Mouse (Mus musculus) right cerebral cortex, postnatal 25 days (tissue): ENCODE measurements around the gene Tomm20.
"Not testable (repeated sequence)": the region's sequence is repeated elsewhere in the genome, so short reads cannot be mapped to it uniquely, and the experiment has no call there.

ENCODE experiments used
- DNase-seq: peaks from one replicate; pipeline ENCODE4 v3.0.0; 2022

The Tomm20 gene

DNA sequence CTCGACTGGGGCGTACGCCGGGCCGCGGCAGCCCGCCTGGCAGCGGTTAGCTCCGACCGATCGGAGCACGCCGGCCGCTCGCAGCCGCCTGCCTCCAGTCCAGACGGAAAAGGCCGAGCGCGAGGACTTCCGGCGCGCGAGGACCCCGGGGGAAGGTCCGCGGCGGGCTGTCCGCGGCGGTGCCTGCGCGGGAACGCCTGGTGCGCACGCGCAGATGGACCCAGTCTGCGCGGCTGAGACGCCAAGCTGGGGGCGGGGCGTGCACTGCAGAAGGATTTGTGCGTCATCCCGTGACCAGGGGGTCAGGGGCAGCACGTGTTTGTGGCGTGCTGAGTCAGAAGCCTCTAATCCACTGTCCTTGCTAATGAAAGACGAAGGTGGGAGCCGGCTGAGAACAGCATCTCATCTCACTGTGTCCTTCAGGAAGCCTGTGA is at the start of gene Tomm20:
TSS of gene Tomm20 (minus strand) at position 115 of the 434 bp plus-strand sequence.
- peak; percentile 98 for DNase-seq

DNA sequence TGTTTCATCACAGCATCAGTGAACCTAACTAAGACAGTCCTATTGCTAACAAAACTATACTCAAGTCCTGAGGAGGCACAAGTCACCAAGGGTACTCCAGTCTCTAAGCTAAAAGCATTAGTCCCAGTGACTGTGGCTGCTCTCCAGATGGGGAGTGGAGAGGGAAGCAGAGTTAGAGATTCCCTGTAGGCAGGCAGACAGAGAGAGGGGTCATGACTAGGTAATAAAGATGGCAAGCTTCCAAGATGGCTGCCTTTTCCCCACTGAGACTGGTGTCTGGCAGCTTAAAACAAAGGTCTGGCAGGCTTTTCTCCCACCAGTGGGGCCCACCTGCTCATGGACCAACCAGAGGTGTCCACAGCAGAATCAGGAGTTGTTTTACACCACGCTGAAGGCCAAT is 48.9 kb upstream of the Tomm20 start:
- DNase-seq, result no peak

DNA sequence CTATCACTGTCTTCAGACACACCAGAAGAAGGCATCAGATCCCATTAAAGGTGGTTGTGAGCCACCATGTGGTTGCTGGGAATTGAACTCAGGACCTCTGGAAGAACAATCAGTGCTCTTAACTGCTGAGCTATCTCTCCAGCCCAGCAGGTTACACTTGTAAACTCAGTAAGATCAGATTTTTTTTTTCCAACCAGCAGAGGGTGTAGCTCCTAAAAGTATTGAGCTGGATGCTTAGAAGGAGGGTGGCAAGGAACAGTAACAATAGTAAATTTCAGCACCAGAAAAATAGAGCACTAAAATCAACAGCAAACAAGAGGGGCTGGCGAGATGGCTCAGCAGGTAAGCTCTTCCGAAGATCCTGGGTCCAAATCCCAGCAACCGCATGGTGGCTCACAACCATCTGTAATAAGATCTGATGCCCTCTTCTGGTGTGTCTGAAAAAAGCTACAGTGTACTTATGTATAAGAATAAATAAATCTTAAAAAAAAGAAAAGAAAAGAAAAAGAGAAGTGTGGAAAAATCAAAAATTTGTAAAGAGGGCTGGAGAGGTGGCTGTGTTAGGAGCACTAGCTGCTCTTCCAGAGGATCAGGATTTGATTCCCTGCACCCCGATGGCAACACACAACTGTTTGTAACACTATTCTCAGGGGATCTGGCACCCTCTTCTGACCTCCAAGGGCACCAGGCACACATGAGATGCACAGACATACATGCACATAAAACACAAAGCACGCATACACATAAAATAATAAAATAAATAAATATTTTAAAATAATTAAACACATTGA is 43.9 kb upstream of the Tomm20 start:
- no peak for DNase-seq

DNA sequence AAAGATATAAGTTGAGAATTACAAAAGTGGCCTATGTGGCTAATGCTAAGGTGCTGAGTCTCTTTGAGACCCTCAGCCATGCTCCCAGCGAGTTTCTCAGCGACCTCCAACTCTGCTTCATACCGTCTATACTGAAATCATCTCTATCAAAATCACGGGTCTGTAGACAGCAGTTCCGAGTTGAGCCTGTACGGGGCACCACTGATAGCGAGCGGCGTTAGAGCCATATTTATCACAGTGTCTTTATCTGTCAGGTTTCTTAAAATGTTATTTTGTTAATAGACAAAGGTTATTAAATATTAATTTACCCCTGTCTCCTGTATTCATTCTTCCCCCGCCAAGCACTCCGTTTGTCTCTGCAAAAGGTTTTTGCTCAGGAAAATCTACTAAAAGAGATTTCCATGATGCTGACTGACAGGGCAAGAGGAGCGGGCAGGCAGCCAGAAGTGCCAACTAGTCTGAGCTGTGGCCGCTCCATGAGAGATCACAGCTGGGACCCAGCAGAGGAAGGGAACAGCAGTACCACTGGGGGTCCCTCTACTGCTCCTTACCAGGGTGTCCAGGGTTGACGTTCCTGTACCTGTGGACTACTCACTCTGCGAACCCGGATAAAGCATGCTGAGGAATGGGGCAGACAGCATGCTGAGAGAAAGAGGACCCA is 42.8 kb upstream of the Tomm20 start:
- no peak for DNase-seq

DNA sequence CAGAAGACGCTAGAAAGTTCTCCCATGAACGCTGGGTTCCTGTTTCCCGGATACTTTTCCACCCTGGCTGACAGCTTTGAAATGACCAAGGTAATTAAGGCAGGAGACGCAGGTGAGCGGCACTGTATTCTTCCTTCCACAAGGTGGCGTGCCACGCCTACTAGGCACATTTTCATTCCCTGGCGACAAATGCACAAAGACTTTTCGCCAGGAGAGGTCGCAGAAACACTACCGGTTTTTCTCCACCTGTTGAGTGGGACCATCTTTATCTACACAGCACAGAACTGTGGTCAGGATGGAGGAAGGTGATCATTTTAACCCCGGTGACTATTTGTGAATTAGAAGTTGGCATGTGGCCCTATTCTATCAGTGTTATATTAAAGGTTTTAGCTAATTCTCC is 40.9 kb upstream of the Tomm20 start:
- DNase-seq, result peak; percentile 67

DNA sequence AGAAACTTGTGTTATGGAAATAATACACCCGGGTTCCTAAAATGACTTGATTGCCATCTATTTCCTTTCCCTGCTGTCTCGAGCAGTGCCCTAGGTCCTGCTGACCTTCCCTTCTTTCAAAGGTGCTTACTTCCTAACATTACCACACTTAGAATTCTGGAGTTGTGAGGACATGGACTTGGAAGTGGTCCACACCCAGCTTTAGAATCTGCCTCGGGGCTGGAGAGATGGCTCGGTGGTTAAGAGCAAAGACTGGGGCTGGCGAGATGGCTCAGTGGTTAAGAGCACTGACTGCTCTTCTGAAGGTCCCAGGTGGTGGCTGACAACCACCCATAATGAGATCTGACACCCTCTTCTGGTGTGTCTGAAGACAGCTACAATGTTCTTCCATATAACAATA is 34.4 kb upstream of the Tomm20 start:
- DNase-seq, result no peak

DNA sequence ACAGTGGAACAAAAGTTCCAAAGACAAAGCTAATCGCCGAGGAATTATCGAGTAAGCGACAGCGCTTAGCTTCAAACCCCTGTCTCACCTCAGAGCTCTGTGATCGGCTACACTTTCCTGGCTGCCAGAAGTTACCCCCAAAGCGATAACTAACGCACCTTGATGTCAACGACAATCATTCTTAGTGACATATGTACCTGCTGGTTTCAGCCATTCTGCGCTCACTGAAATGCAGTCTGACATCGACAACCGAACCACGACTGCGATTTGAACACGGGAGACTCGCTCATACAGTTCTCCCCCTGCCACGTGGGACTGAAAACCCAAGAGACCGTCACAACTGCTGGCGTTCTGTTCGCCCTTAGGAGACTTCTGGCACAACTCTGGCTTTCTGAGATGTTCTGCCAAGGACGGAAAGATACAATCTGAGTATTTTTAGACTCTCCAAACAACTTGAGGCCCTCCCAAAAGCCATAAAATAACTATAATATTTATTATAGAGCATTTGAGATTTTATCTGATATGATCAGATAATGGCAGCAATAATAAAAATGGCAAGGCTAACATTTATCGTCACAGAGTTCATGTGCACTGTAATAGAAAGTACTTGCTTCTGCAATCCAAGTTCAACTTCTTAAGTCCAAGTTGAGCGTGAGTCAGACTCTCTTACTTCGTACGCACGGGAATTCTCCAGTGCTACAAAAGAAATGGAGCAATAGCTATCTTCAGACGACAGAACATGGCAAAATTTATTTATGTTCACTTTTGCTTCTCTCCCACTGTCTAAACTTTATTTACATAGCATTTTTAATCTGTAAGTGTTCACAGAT is 33.7 kb upstream of the Tomm20 start:
- no peak for DNase-seq

DNA sequence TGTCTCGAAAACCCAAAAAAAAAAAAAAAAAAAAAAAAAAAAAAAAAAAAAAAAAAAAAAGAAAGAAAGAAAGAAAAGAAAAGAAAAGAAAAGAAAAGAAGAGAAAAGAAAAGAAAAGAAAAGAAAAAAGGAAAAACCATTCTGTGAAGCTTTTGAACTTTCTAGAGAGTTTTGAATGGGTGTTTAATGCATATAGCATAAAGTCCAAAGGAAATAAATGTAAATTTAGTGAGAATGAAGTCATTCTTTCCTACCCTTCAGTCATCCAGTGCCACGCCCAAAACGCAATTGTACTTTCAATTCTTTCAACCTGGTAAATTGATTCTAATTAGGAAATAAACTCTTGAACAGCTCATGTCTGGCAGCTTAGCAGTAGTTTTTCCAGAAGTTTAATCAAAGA is 32.9 kb upstream of the Tomm20 start:
- DNase-seq, result not testable (repeated sequence)

DNA sequence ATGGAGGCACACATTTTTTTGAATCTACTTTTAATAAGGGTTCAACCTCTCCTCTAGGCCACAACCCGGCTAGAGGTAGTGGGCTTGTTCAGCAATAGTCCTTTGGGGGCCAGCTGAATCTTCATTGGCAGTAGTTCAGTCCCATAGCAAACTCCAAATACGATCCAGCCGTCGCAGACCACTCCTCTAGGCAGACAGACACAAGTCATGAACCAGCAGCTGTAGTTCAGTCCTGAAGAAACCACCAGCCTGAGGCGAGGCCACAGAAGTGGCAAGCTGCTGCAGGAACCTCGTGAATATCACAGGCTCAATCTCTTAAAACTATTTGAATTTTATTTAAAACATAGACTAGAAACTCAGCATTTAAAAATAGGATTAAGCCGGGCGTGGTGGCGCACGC is 32.4 kb upstream of the Tomm20 start:
- DNase-seq, result no peak

DNA sequence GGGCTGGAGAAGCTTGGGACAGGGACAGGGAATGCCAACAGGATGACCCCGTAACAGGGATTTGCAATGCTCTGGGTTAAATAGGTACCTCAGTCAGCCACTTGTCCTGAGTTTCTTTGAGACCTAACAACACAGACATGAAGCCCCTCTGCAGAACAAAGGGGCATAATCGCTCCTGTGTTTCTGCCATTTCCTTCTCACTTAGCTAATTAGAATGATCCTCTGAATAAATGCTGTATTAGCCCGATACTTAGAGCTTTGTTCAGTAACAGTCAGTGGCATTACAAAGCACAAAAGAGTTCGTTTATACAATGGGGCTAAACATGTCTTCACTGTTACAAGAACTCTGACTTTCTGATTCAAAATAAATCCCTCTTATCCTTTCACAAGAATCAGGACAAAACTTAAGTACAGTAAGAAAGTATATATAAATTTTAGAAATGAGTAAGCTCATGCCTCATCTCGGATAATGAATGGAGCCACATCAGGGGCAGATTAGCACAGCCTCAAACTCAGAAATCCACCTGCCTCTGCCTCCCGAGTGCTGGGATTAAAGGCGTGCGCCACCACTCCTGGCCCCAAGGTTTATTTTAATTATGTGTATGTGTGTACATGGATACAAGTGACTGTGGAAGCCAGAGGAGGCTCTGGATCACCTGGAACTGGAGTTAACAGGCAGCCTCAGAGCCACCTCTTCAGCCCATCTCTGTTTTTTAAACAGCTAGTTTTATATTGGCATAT is 31.1 kb upstream of the Tomm20 start:
- DNase-seq, result no peak

DNA sequence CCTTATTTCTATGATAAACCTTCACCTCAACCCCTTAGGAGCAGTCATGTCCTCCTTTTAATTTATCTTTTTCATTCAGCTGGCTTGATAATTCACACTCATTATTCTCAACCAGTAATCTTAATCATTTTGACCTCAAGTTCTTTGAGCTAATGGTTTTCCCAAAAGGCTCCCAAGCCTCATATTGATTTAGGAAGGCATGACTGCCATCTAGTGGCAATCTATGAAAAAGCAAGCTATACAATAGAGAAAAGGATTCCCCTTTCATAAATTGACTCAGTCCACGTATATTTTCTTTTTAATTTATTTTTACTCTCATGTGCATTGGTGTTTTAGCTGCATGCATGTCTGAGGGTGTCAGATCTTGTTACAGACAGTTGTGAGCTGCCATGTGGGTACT is 30.1 kb upstream of the Tomm20 start:
- no peak for DNase-seq

DNA sequence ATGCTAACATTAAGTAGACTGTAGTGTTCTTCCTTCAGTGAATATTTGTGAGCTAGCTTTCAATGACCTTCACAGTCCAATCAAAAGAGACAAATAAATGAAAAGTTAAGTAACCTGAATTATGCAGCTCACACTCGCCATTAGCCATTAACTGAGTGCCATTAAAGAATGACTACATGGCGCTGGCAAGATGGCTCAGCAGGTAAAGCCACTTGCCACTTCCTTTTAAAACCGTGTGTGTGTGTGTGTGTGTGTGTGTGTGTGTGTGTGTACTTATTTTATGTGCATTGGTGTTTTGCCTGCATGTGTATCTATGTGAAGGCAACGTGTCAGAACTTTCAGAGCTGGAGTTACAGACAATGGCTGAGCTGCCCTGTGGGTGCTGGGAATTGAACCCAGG is 28.9 kb upstream of the Tomm20 start:
- no peak for DNase-seq

DNA sequence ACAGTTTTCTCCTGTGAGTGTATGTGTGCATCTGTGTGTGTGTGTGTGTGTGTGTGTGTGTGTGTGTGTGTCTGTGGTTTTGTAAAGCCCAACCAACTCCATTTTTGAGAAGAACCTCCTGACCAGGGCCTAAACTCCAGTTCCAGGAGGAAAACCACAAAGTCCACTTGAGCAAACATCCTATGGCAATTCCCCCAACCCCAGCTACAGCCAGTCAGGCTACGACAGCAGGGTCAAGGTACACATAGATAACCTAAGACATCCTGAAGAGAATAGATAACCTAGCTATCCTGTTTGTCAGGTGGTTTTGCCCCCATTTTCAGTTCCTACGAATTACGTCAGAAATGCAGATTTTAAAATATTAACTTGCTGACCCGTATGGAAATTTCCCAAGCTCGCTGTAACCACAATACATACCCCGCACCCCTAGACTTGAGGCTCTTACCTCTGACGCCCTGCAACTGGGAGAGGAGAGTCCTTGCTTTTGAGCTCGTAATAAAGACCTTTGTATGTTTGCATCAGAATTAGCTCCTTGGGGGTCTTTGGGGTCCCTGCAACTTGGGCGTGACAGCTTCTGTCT is 28.1 kb upstream of the Tomm20 start:
- no peak for DNase-seq

DNA sequence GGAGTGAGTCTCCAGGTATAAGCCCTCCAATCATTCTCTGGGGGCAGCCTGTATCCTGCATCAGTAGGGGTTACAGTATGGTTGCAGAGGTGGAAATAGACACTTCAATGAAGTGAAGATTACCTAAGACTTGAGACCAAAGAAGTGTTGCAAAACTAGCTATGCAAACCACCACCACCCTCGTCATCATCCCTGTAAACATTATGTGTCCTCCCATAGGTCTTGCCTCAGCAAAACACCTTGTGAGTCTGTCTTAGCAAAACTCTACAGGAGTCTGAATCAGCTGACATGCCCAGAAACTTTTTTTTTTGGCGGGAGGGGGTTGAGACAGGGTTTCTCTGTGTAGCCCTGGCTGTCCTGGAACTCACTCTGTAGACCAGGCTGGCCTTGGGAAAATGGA is 27.0 kb upstream of the Tomm20 start:
- DNase-seq, result no peak

DNA sequence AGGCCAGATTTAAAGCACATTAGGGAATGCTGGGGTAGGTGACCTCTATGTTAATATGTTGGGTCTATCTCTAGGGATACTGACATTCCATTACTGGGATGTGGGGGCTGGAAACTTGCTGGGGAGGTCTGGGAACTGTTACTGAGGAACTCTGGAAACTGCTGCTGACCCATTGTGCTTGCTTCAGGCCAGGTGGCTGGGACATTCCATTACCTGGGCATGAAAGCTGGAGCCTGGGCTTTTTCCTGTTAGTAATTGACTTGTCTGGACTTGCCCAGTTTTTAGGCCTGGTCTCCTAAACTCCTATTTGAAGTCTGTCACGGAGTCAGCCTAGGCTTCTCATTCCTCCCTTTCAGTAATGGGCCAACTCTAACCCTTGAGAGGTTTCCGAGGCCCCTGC is 26.5 kb upstream of the Tomm20 start:
- no peak for DNase-seq

DNA sequence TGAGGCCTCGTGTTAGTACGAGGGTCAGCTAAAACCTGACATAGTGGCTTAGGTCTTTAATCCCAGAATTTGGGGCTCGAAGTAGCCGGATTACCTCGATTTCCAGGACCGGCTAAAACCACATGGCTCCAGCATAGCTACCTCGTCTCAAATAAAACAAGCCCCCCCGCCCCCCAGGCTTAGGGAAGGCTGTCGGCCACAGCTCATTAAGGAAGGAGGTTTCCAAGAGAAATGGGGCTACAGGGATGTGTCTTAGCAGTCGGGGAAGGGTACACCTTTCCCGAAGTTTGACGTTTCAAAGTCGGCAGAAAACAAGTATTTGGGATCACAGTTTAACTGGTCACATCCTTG is 25.6 kb upstream of the Tomm20 start:
- no peak for DNase-seq

DNA sequence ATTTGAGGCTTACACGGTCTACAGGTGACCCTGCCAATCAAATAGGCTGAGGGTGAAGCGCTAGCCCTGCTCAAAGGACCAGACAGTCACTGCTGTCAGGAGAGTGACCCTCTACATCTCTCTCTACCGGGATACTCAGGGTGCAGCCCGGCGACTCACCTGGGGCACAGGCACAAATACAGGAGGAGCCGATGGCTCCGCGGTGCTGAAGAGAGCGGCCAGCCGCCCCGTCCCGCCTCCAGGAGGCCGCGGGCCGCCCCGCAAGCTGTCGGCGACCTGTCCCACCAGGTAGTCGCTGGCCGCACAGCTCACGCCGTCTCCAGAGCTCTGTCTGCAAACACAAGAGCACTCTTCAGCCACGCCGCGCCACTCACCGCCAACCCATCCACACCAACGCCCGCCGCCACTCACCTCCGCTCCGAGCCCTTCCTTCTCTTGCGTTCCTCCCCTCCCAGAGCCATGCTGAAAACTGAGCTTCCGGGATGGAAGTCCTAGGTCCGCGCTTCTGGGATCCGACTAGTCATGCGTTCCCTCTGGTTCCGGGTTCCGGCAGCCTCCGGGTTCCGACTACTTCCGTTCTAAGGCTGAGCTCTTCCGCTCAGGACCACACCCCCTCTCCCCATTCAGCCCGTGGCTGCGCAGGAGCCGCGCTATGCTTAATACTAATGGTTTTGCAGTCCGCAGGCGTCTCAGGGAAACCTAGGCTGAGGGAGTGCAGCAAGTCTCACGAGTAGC is 25.1 kb upstream of the Tomm20 start, which contains the start of gene Rbm34:
TSS of gene Rbm34 (minus strand) at position 493 of the 735 bp plus-strand sequence.
- peak; percentile 90 for DNase-seq

DNA sequence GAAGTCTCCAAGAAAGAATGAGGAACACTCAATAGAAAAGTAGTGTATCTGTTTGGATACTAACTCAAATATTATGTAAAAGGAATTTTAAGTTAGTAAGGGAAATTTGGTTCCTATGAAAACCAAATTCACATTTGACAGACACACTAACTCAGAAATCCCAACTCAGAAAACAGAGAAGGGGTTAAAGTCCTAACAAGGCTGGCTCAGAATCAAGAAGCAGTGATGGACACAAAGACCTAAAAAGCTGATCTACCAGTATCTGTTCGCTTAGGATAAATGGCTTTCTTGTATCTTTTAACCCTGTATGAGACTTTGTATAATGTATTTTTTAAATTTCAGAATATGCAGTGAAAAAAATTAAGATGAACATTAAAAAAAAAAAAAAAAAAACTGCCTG is 23.9 kb upstream of the Tomm20 start:
- DNase-seq, result no peak

DNA sequence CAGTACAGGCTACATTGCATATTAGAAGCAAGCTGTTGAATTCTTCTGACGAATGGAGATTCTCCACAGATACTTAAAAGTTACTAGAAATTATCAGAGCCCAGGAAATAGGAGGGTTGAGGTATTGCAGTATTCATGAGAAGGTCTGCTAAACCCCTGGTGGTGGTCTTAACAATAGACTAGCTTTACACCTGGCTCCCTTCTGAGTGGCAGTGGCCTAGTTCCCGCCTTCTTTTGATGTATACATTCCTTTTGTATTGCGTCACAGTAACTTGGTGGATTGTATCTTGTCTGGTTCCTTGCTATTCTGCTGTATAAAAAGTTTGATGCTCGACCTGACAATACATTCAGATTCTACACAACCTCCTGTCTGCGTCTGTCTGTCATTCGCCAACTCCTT is 22.5 kb upstream of the Tomm20 start:
- no peak for DNase-seq

DNA sequence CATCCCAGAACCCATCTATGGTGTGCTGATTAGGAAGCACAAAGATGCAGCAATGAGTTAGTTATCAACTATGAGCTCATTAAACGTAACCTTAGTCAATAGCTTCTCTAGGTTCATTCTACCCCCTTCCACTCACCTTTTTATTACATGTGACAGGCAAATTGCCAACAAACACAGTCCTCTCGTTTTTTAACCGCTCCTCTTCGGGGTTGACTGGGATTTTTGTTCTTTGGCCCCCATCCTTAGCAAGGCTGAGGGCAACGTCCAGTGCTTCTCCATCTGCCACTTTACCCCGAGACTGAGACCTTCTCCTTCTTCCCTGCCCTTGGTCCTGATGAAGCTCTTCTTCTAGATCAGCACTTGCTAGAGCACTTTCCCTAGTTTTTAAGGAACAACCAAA is 19.6 kb upstream of the Tomm20 start:
- DNase-seq, result no peak

DNA sequence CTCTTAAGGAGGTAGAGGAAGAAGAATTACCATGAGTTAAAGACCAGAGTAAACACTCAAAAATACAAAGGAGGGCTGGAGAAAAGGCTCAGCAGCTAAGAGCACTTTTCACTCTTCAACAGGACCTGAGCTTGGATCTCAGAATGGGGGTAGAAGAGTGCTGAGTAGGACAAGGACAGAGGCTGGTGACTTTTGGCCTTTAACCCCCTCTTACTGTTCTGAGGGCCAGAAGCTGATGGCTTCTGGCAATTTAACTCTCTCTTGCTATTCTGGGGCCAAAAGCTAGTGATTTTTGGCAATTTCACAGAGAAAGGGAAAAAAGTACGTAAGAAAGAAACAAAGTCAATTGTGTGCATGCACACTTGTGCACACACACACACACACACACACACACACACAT is 17.2 kb upstream of the Tomm20 start:
- no peak for DNase-seq

DNA sequence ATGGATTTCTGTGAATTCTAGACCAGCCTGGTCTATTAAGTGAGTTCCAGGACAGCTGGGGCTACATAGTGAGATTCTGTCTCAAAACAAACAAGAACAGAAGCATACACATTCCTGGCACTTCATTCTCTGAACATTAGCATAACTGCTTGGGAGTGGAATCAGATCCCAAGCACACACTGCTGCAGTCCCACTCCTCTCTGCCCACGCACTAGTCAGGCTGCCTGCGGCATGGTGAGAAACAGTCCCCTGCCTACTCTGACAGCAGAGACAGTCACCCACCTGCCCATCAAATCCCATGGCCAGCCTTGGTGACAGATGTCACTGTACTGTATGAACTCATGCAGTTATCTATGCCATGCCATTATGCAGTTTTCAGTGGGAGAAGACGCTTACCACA is 15.9 kb upstream of the Tomm20 start:
- peak; percentile 31 for DNase-seq
